Mouse (Mus musculus): ENCODE measurements around the gene Akap13. TPM values are rescaled to one million over a fixed set of nuclear protein-coding genes. Genes with fewer than 3 reads are reported as not detected.

Gene Akap13
- polyA plus RNA-seq, 1 experiment from 2014 or later: 29.5 TPM

DNA sequence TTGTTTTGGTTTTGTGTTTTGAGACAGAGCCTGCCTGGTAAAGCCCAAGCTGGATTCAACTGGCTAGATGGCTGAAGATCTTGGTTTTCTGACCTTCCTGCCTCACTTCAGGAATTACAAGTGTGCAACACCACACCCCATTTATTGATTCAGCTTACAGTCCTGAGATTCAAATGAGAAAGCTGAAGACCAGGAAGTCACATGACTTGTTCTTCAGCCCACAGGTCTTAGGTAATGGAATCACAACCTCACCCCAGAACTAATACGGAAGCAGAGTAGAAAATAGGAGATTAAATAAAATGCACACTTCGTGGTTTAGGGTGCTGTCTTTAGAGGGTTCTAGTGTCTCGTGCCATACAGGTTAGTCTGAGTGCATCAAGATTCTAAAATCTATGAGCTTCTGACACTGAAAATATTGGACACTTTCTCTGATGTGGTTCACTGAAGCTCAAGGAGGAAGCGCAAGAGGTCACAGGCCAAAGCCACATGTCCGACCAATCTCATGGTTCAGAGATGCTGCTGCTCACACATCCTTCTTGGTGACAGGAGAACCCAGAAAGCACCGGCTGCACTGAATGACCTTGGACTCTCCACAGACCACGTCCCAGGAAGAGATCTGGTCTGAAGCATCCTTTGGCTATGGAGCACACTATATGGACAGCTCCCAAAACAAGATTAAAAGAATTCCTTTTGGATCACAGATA is 39.3 kb upstream of the Akap13 start:
- H3K36me3 ChIP-seq (ENCODE audit: control insufficient read depth, insufficient read depth, low read length): no peaks in the 10 kb centered on the region
- H3K4me2 ChIP-seq (ENCODE audit: low read depth): no peak overlapping the region
- no peak overlapping the region for H3K27ac ChIP-seq (ENCODE audit: low read depth, low read length)
- H3K4me3 ChIP-seq (ENCODE audit: low read depth, low read length): no peak overlapping the region
- no peak for ATAC-seq (ENCODE audit: insufficient read depth, low FRiP score, low TSS enrichment)
- no peaks in the 10 kb centered on the region for H3K27me3 ChIP-seq (ENCODE audit: control insufficient read depth, insufficient read depth, low read length)
- H3K9me3 ChIP-seq (ENCODE audit: control insufficient read depth, low read length): no peaks in the 10 kb centered on the region
- DNase-seq (ENCODE audit: low spot score): no peak
- H3K9ac ChIP-seq (ENCODE audit: low read length): no peak overlapping the region
- WGBS: 76% methylated on average over 7 of the region's 7 CpGs
- H3K4me1 ChIP-seq (ENCODE audit: control insufficient read depth, insufficient read depth, low read length): no peaks in the 10 kb centered on the region

DNA sequence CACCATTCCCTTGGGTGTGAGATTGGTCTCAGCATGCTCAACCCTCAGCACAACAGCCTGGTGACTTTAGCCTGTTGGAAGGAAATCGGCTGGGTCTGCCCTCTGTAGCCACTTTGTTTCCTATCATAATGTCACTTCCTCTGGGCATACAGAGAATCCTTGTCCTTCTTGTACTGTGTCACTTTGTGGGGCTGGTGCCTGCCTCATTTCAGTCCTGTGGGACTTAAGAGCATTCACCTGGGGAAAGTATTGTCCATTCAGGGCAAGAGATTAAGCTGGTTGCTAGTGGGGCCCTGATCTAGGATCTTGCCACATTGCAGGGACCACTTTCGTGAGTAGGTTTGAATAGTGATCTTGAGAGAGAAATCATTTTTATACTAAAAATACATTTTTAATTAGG is 34.4 kb upstream of the Akap13 start:
- no peaks in the 10 kb centered on the region for H3K27me3 ChIP-seq (ENCODE audit: control insufficient read depth, insufficient read depth, low read length)
- H3K4me3 ChIP-seq (ENCODE audit: low read depth, low read length): no peak overlapping the region
- 86% methylated on average over 2 of the region's 2 CpGs for WGBS
- no peaks in the 10 kb centered on the region for H3K4me1 ChIP-seq (ENCODE audit: control insufficient read depth, insufficient read depth, low read length)
- no peak for ATAC-seq (ENCODE audit: insufficient read depth, low FRiP score, low TSS enrichment)
- H3K27ac ChIP-seq (ENCODE audit: low read depth, low read length): no peak overlapping the region
- no peaks in the 10 kb centered on the region for H3K9me3 ChIP-seq (ENCODE audit: control insufficient read depth, low read length)
- H3K36me3 ChIP-seq (ENCODE audit: control insufficient read depth, insufficient read depth, low read length): no peaks in the 10 kb centered on the region
- no peak overlapping the region for H3K4me2 ChIP-seq (ENCODE audit: low read depth)
- no peak overlapping the region for H3K9ac ChIP-seq (ENCODE audit: low read length)
- DNase-seq (ENCODE audit: low spot score): no peak

DNA sequence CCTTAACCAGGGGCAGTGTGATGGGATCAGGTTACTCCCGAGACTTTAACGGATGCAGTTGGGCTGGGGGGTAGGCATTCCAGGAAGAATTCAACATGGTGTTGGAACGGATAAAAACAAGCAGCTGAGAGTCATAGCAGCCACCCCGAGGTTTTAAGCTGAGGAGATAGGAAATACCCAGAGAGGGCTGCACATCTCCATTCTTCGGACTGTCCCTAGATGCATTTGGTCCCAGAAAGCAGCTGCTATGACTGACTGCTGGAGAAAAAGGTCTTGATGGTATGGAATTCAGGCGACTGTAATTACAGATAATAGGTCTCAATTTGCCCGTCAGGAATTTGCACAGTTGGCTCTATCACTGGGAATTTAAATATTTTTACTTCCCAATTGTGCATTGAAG is 31.2 kb upstream of the Akap13 start:
- Histone ChIP-seq H3K27me3 (ENCODE audit: control insufficient read depth, insufficient read depth, low read length) (no peaks in the 10 kb centered on the region), H3K9ac (ENCODE audit: low read length) (no peak overlapping the region)

DNA sequence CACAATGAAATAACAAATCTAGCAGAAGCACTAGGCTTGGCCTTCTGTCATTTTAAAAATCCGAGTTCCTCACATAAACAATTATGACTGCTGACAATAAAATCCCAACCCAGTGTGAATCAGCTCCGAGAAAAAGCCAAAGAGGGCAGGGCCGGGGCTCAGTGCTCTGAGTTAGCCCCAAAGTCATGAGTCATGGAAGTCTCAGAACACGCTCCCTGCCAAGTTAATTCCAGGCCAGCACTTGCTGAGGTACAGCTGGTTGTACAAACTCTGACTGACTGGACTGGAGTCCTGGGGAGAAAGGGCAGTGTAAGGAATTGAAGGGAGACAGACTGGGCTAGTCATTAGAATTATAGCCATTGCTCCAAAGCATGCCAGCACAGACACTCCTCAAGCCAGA is 28.0 kb upstream of the Akap13 start:
- no peaks in the 10 kb centered on the region for H3K4me1 ChIP-seq (ENCODE audit: control insufficient read depth, insufficient read depth, low read length)

More for the DNA sequence above, 31.2 kb upstream of the Akap13 start:
- DNase-seq (ENCODE audit: low spot score) (no peak), ATAC-seq (ENCODE audit: insufficient read depth, low FRiP score, low TSS enrichment) (no peak)
- Histone ChIP-seq H3K27ac (ENCODE audit: low read depth, low read length) (no peak overlapping the region), H3K36me3 (ENCODE audit: control insufficient read depth, insufficient read depth, low read length) (no peaks in the 10 kb centered on the region), H3K4me2 (ENCODE audit: low read depth) (no peak overlapping the region), H3K9me3 (ENCODE audit: control insufficient read depth, low read length) (no peaks in the 10 kb centered on the region), H3K4me1 (ENCODE audit: control insufficient read depth, insufficient read depth, low read length) (no peaks in the 10 kb centered on the region), H3K4me3 (ENCODE audit: low read depth, low read length) (no peak overlapping the region)
- 67% methylated on average over 7 of the region's 7 CpGs for WGBS

DNA sequence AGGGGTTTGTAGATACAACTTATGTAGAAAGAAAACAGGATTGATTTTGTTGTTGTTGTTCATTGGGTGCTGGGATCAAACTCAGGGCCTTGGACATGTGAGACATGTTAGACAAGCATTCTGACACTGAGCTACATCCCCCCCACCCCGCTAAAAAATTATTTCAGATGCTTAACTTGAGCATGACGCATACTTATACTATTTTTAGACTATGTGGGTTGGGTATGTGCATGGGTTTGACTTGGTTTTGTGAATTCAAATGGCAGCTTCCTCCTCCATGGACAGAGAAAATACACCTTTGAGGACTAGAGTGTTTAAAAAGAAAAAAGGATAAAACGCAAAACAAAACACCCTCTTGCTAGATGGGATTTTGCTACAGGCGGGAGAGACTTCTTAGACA is 26.4 kb upstream of the Akap13 start:
- no peak overlapping the region for H3K4me2 ChIP-seq (ENCODE audit: low read depth)
- no peaks in the 10 kb centered on the region for H3K9me3 ChIP-seq (ENCODE audit: control insufficient read depth, low read length)
- no peaks in the 10 kb centered on the region for H3K36me3 ChIP-seq (ENCODE audit: control insufficient read depth, insufficient read depth, low read length)
- no peak overlapping the region for H3K9ac ChIP-seq (ENCODE audit: low read length)
- 89% methylated on average over 4 of the region's 4 CpGs for WGBS
- H3K27me3 ChIP-seq (ENCODE audit: control insufficient read depth, insufficient read depth, low read length): no peaks in the 10 kb centered on the region
- no peak overlapping the region for H3K27ac ChIP-seq (ENCODE audit: low read depth, low read length)
- DNase-seq (ENCODE audit: low spot score) (no peak), ATAC-seq (ENCODE audit: insufficient read depth, low FRiP score, low TSS enrichment) (no peak)
- no peak overlapping the region for H3K4me3 ChIP-seq (ENCODE audit: low read depth, low read length)
- no peaks in the 10 kb centered on the region for H3K4me1 ChIP-seq (ENCODE audit: control insufficient read depth, insufficient read depth, low read length)

More for the DNA sequence above, 28.0 kb upstream of the Akap13 start:
- no peak overlapping the region for H3K27ac ChIP-seq (ENCODE audit: low read depth, low read length)
- DNase-seq (ENCODE audit: low spot score): no peak
- no peak overlapping the region for H3K9ac ChIP-seq (ENCODE audit: low read length)
- no peaks in the 10 kb centered on the region for H3K9me3 ChIP-seq (ENCODE audit: control insufficient read depth, low read length)
- no peaks in the 10 kb centered on the region for H3K27me3 ChIP-seq (ENCODE audit: control insufficient read depth, insufficient read depth, low read length)
- no peaks in the 10 kb centered on the region for H3K36me3 ChIP-seq (ENCODE audit: control insufficient read depth, insufficient read depth, low read length)
- no peak overlapping the region for H3K4me2 ChIP-seq (ENCODE audit: low read depth)
- no peak for ATAC-seq (ENCODE audit: insufficient read depth, low FRiP score, low TSS enrichment)
- no peak overlapping the region for H3K4me3 ChIP-seq (ENCODE audit: low read depth, low read length)
- WGBS: 74% methylated on average over 4 of the region's 4 CpGs

DNA sequence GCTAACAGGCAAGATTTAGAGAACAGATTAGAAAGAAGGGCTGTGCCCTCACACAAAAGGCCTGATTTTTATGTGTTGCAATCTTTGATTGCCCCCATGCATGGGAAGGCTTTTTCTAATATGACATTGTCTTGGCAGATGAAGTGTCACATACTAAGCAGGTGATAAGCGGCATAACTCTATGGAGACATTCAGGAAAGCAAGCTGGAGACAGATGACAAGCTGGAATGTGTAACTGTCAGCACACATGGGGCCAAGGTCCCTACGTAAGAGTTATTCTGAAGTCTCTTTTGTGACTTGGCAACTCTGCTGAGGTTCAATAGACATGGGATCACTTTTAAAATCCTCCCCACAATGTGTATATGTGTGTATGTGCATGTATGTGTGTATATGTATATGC is 24.8 kb upstream of the Akap13 start:
- 77% methylated on average over 2 of the region's 2 CpGs for WGBS
- Histone ChIP-seq H3K9ac (ENCODE audit: low read length) (no peak overlapping the region), H3K4me3 (ENCODE audit: low read depth, low read length) (no peak overlapping the region)

DNA sequence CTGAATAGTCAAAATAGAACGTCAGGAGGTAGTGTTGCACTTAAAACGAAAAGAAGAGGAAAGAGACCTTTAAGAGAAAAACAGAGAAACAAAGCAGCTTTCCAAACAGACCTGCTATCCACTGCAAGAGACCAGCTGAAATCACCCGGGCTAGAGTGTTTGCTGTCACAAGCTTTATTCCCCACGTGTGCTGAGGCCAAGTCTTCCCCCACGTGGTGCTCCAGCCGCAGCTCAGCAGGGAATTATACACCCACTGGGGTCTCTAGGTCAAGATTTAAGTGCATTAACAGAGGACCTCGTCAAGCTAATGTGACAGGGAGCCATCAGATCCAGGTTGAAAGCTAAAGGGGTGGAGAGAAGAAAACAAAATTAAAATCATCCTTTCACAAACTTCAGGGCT is 24.3 kb upstream of the Akap13 start:
- Histone ChIP-seq H3K4me1 (ENCODE audit: control insufficient read depth, insufficient read depth, low read length) (no peaks in the 10 kb centered on the region), H3K27me3 (ENCODE audit: control insufficient read depth, insufficient read depth, low read length) (no peaks in the 10 kb centered on the region), H3K4me3 (ENCODE audit: low read depth, low read length) (no peak overlapping the region), H3K36me3 (ENCODE audit: control insufficient read depth, insufficient read depth, low read length) (no peaks in the 10 kb centered on the region), H3K4me2 (ENCODE audit: low read depth) (no peak overlapping the region), H3K9me3 (ENCODE audit: control insufficient read depth, low read length) (no peaks in the 10 kb centered on the region), H3K27ac (ENCODE audit: low read depth, low read length) (no peak overlapping the region), H3K9ac (ENCODE audit: low read length) (no peak overlapping the region)
- WGBS: 35% methylated on average over 7 of the region's 7 CpGs
- ATAC-seq (ENCODE audit: insufficient read depth, low FRiP score, low TSS enrichment) (no peak), DNase-seq (ENCODE audit: low spot score) (no peak)

More for the DNA sequence above, 24.8 kb upstream of the Akap13 start:
- Histone ChIP-seq H3K4me1 (ENCODE audit: control insufficient read depth, insufficient read depth, low read length) (no peaks in the 10 kb centered on the region), H3K36me3 (ENCODE audit: control insufficient read depth, insufficient read depth, low read length) (no peaks in the 10 kb centered on the region), H3K27me3 (ENCODE audit: control insufficient read depth, insufficient read depth, low read length) (no peaks in the 10 kb centered on the region), H3K9me3 (ENCODE audit: control insufficient read depth, low read length) (no peaks in the 10 kb centered on the region), H3K27ac (ENCODE audit: low read depth, low read length) (no peak overlapping the region), H3K4me2 (ENCODE audit: low read depth) (no peak overlapping the region)
- DNase-seq (ENCODE audit: low spot score) (no peak), ATAC-seq (ENCODE audit: insufficient read depth, low FRiP score, low TSS enrichment) (no peak)

DNA sequence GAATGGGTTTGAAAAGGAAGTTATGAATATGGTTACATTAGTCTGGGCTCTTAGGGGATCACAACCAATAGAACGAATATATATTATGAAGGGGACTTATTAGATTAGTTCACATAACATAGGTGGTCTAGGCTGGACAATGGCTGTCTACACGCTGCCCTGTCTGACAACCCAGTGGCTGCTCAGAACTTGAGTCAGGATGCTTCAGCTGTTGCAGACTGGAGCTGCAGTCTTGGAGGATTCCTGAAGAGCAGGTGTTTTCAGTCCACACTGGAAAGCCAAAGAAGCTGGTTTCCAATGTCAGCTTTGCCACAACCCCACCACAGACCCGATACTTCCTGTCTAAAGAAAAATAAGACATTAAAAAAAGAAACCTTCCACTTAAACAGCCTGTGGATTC is 23.3 kb upstream of the Akap13 start:
- no peak overlapping the region for H3K4me2 ChIP-seq (ENCODE audit: low read depth)
- H3K27me3 ChIP-seq (ENCODE audit: control insufficient read depth, insufficient read depth, low read length): no peaks in the 10 kb centered on the region
- ATAC-seq (ENCODE audit: insufficient read depth, low FRiP score, low TSS enrichment) (no peak), DNase-seq (ENCODE audit: low spot score) (no peak)
- no peaks in the 10 kb centered on the region for H3K9me3 ChIP-seq (ENCODE audit: control insufficient read depth, low read length)
- no peak overlapping the region for H3K4me3 ChIP-seq (ENCODE audit: low read depth, low read length)
- H3K27ac ChIP-seq (ENCODE audit: low read depth, low read length): no peak overlapping the region
- 74% methylated on average over 3 of the region's 3 CpGs for WGBS
- H3K9ac ChIP-seq (ENCODE audit: low read length): no peak overlapping the region
- no peaks in the 10 kb centered on the region for H3K4me1 ChIP-seq (ENCODE audit: control insufficient read depth, insufficient read depth, low read length)
- H3K36me3 ChIP-seq (ENCODE audit: control insufficient read depth, insufficient read depth, low read length): no peaks in the 10 kb centered on the region

DNA sequence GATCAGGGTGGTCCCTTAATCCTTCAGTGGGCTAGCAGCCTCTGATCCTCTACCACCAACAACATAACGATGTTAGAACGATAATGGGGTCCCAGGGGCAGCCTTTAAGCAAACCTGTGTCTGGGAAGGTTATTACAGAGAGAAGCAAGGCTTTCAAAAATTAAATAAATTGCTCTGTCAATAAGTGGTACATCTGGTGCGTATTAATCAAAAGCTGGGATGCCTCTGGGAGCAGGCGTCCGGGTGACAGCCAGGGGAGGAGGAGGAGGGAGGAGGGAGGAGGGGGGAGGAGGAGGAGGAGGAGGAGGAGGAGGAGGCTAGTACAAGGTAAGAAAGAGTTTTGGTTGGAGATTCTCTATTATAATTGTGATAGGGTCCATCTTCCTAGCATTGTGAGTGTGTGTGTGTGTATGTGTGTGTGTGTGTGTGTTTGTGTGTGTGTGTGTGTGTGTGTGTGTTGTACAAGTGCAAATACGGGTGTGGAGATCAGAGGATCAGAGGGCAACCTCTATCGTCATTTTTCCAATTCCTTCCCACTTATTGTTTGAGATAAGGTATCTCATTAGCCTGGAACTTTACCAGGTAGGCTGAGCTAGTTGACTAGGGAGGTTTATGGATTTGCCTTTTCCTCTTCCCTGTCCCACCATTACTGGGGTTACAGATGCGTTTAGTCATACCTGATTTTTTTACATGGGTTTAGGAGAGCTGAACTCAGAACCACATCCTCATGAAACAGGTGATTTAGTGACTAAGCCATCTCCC is 18.7 kb upstream of the Akap13 start:
- Histone ChIP-seq H3K27ac (ENCODE audit: low read depth, low read length) (no peak overlapping the region), H3K27me3 (ENCODE audit: control insufficient read depth, insufficient read depth, low read length) (no peaks in the 10 kb centered on the region), H3K4me3 (ENCODE audit: low read depth, low read length) (no peak overlapping the region), H3K9me3 (ENCODE audit: control insufficient read depth, low read length) (no peaks in the 10 kb centered on the region), H3K4me1 (ENCODE audit: control insufficient read depth, insufficient read depth, low read length) (no peaks in the 10 kb centered on the region), H3K4me2 (ENCODE audit: low read depth) (no peak overlapping the region), H3K36me3 (ENCODE audit: control insufficient read depth, insufficient read depth, low read length) (no peaks in the 10 kb centered on the region), H3K9ac (ENCODE audit: low read length) (no peak overlapping the region)
- WGBS: 56% methylated on average over 7 of the region's 8 CpGs
- no peak for ATAC-seq (ENCODE audit: insufficient read depth, low FRiP score, low TSS enrichment)
- no peak for DNase-seq (ENCODE audit: low spot score)
